Mouse (Mus musculus) retina, embryonic 14.5 days (tissue): ENCODE results near the gene Zfp513.

Source experiments
- DNase-seq: peaks from one replicate; pipeline ENCODE4 v3.0.0-alpha.2; 2015; ENCODE audit warnings: low spot score

Gene Zfp513

GRCm38 (mm10) chr5:31168630-31169029, 33.5 kb downstream of the Zfp513 start:
- no peak for DNase-seq

- no peak for DNase-seq
Observed at GRCm38 (mm10) chr5:31164878-31165277, 37.2 kb downstream of the Zfp513 start.

GRCm38 (mm10) chr5:31162462-31162861, 39.6 kb downstream of the Zfp513 start:
- DNase-seq: no peak

GRCm38 (mm10) chr5:31154152-31154553, 48.0 kb downstream of the Zfp513 start, which contains the start of gene Mpv17:
Gene Mpv17, minus strand, starts transcription at chr5:31154251.
- DNase-seq: peak; percentile 83

GRCm38 (mm10) chr5:31153516-31154151, 48.5 kb downstream of the Zfp513 start:
- peak; percentile 6 for DNase-seq

- DNase-seq: no peak
Observed at GRCm38 (mm10) chr5:31151746-31152145, 50.4 kb downstream of the Zfp513 start.

GRCm38 (mm10) chr5:31149781-31150180, 52.3 kb downstream of the Zfp513 start:
- DNase-seq: no peak
